ENCODE assay signal across 14 mouse cellular contexts in genomic region chr10:83134896-83135295, GRCm38 (mm10).
A peak's percentile ranks its signal among the peaks of the same experiment; 100 is the strongest.
DNase-seq lines count a peak whose midpoint lies in the region; ATAC-seq and TF ChIP-seq lines count a peak whose summit lies in the region.
"Had no signal": no experiment of that assay in that cellular context is flagged by ENCODE, and none has a peak within 500 bp of the region (broad histone marks: within the 10 kb centered on the region; RNA-seq: fewer than 3 reads in every experiment).

No protein-coding gene starts in this region.

- ATAC-seq in intestine, embryonic 14.5 days (replicated peaks; ENCODE audit: low FRiP score, low TSS enrichment, low read depth): peak; percentile 52; the same call in 1 of the 2 replicates
- no peak for ATAC-seq in intestine, postnatal 0 days
- ATAC-seq in embryonic facial prominence, embryonic 11.5 days (replicated peaks; ENCODE audit: insufficient number of reproducible peaks, low FRiP score, low TSS enrichment, low read depth): 0 out of 2 replicates have a peak, but pooled peaks have one; percentile 11
- 0 out of 2 replicates have a peak, but pooled peaks have one; percentile 27 for ATAC-seq in intestine, embryonic 15.5 days

- no peak for TF ChIP-seq POLR2A in myocyte (IDR thresholded peaks at IDR 0.05; ENCODE audit: insufficient read length, low read depth)

- 22% methylated on average over 10 of the region's 10 CpGs for WGBS in intestine, embryonic 14.5 days
- WGBS in intestine, postnatal 0 days: 36% methylated on average over 10 of the region's 10 CpGs
- 22% methylated on average over 10 of the region's 10 CpGs for WGBS in embryonic facial prominence, embryonic 11.5 days
- WGBS in intestine, embryonic 15.5 days: 28% methylated on average over 10 of the region's 10 CpGs

- intact Hi-C loops in heart, postnatal 14 days (cut with DNase I): no loop called here

- no peaks in the 10 kb centered on the region for H3K79me2 ChIP-seq in myocyte (ENCODE audit: control insufficient read depth, insufficient read depth)

- no peak overlapping the region for H3K4me2 ChIP-seq in intestine, embryonic 14.5 days (ENCODE audit: low read length)
- H3K4me2 ChIP-seq in intestine, postnatal 0 days (replicated peaks; ENCODE audit: low read depth): no peak overlapping the region
- H3K4me2 ChIP-seq in embryonic facial prominence, embryonic 11.5 days (ENCODE audit: low read depth, low read length): no peak overlapping the region; the same call in 1 of the 2 replicates
- H3K4me2 ChIP-seq in intestine, embryonic 15.5 days (replicated peaks): no peak overlapping the region
- no peak overlapping the region for H3K4me2 ChIP-seq in myocyte (ENCODE audit: low read depth)
- H3K4me2 ChIP-seq: heart, embryonic 12.5 days had no signal

- no peak for DNase-seq in intestine, embryonic 14.5 days (ENCODE audit: low spot score)
- peak; percentile 30 for DNase-seq in embryonic facial prominence, embryonic 11.5 days (ENCODE audit: low spot score)
- no peak for DNase-seq in gastrocnemius, adult 8-10 months (ENCODE audit: low spot score in 2 of 2)
- no peak for DNase-seq in heart, postnatal 14 days
- DNase-seq in Muller cell, postnatal 12 days (ENCODE audit: inconsistent ontology term): no peak
- DNase-seq: adrenal gland, adult 8-10 months; kidney, adult 18-20 months; thymus, postnatal 14 days had no signal

- H3K27ac ChIP-seq in intestine, embryonic 14.5 days (ENCODE audit: low read depth): no peak overlapping the region
- no peak overlapping the region for H3K27ac ChIP-seq in intestine, postnatal 0 days (ENCODE audit: low read depth, low read length)
- no peak overlapping the region for H3K27ac ChIP-seq in embryonic facial prominence, embryonic 11.5 days (replicated peaks; ENCODE audit: low read depth, low read length)
- H3K27ac ChIP-seq in intestine, embryonic 15.5 days: no peak overlapping the region
- H3K27ac ChIP-seq: liver, embryonic 14.5 days; macrophage had no signal

- no peaks in the 10 kb centered on the region for H3K27me3 ChIP-seq in intestine, embryonic 14.5 days (replicated peaks; ENCODE audit: control insufficient read depth, insufficient read depth, low read length)
- H3K27me3 ChIP-seq in intestine, postnatal 0 days (replicated peaks; ENCODE audit: control insufficient read depth, insufficient read depth, low read length): no peaks in the 10 kb centered on the region
- H3K27me3 ChIP-seq in embryonic facial prominence, embryonic 11.5 days (ENCODE audit: control insufficient read depth, insufficient read depth, low read length): no peaks in the 10 kb centered on the region
- no peaks in the 10 kb centered on the region for H3K27me3 ChIP-seq in intestine, embryonic 15.5 days (replicated peaks)
- no peaks in the 10 kb centered on the region for H3K27me3 ChIP-seq in myocyte (ENCODE audit: control insufficient read depth, insufficient read depth, insufficient read length)
- H3K27me3 ChIP-seq: heart, embryonic 12.5 days had no signal

- H3ac ChIP-seq in myocyte (ENCODE audit: control insufficient read depth, insufficient read length): no peak overlapping the region

- TF ChIP-seq CTCF in intestine, postnatal 0 days (IDR thresholded peaks at IDR 0.05; ENCODE audit: low read depth): no peak

- no peaks in the 10 kb centered on the region for H3K9me3 ChIP-seq in intestine, embryonic 14.5 days (ENCODE audit: control insufficient read depth, low read length)
- no peaks in the 10 kb centered on the region for H3K9me3 ChIP-seq in intestine, postnatal 0 days (ENCODE audit: control insufficient read depth)
- H3K9me3 ChIP-seq in embryonic facial prominence, embryonic 11.5 days (replicated peaks; ENCODE audit: control insufficient read depth, low read length): no peaks in the 10 kb centered on the region
- no peaks in the 10 kb centered on the region for H3K9me3 ChIP-seq in intestine, embryonic 15.5 days
- H3K9me3 ChIP-seq: heart, embryonic 12.5 days had no signal

- peaks cover 8% of the 10 kb centered on the region for H3K4me1 ChIP-seq in intestine, embryonic 14.5 days (replicated peaks; ENCODE audit: control insufficient read depth, insufficient read depth, low read length)
- no peaks in the 10 kb centered on the region for H3K4me1 ChIP-seq in intestine, postnatal 0 days (replicated peaks; ENCODE audit: control insufficient read depth, insufficient read depth, low read length)
- no peaks in the 10 kb centered on the region for H3K4me1 ChIP-seq in embryonic facial prominence, embryonic 11.5 days (ENCODE audit: control insufficient read depth, insufficient read depth, low read length)
- H3K4me1 ChIP-seq in intestine, embryonic 15.5 days (replicated peaks): 0 out of 2 replicates have a peak, but pooled peaks cover 9% of the 10 kb centered on the region

- no peaks in the 10 kb centered on the region for H3K36me3 ChIP-seq in intestine, embryonic 14.5 days (ENCODE audit: control insufficient read depth, insufficient read depth, low read length)
- H3K36me3 ChIP-seq in intestine, postnatal 0 days (ENCODE audit: control insufficient read depth, insufficient read depth): no peaks in the 10 kb centered on the region
- H3K36me3 ChIP-seq in embryonic facial prominence, embryonic 11.5 days (replicated peaks; ENCODE audit: control insufficient read depth, insufficient read depth, low read depth, low read length): no peaks in the 10 kb centered on the region
- no peaks in the 10 kb centered on the region for H3K36me3 ChIP-seq in intestine, embryonic 15.5 days
- H3K36me3 ChIP-seq in myocyte (ENCODE audit: control insufficient read depth, insufficient read depth): no peaks in the 10 kb centered on the region
- H3K36me3 ChIP-seq: heart, embryonic 12.5 days had no signal

- no peak overlapping the region for H3K4me3 ChIP-seq in intestine, embryonic 14.5 days (ENCODE audit: low read depth, low read length)
- H3K4me3 ChIP-seq in intestine, postnatal 0 days (ENCODE audit: low read depth, low read length): no peak overlapping the region
- H3K4me3 ChIP-seq in embryonic facial prominence, embryonic 11.5 days (ENCODE audit: low read depth, low read length): no peak overlapping the region
- H3K4me3 ChIP-seq in intestine, embryonic 15.5 days (replicated peaks): no peak overlapping the region
- no peak overlapping the region for H3K4me3 ChIP-seq in myocyte
- H3K4me3 ChIP-seq: heart, embryonic 12.5 days had no signal

- no peak overlapping the region for H3K9ac ChIP-seq in intestine, embryonic 14.5 days (ENCODE audit: low read length)
- no peak overlapping the region for H3K9ac ChIP-seq in intestine, postnatal 0 days (ENCODE audit: low read depth, low read length)
- H3K9ac ChIP-seq in embryonic facial prominence, embryonic 11.5 days (replicated peaks; ENCODE audit: low read length): 0 out of 2 replicates have a peak overlapping the region, but pooled peaks have one; percentile 18
- no peak overlapping the region for H3K9ac ChIP-seq in intestine, embryonic 15.5 days
- H3K9ac ChIP-seq: heart, embryonic 12.5 days; liver, embryonic 14.5 days had no signal

TF ChIP-seq in myocyte, 11 proteins besides CTCF, POLR2A, EP300 and RAD21:
- TF ChIP-seq MYOD1 (IDR thresholded peaks at IDR 0.05; ENCODE audit: control insufficient read depth in 1 of 3, insufficient read length in 2 of 3, low read depth in 2 of 3) (peak in 2 of 3 experiments; percentile 60 to 82), USF1 (IDR thresholded peaks at IDR 0.05; ENCODE audit: low read depth) (no peak), TCF12 (IDR thresholded peaks at IDR 0.05; ENCODE audit: insufficient read depth, poor library complexity, severe bottlenecking) (no peak), REST (IDR thresholded peaks at IDR 0.05; ENCODE audit: insufficient read depth, insufficient read length) (no peak), SRF (IDR thresholded peaks at IDR 0.05; ENCODE audit: control insufficient read depth, insufficient read length, low read depth) (no peak), MYOG (IDR thresholded peaks at IDR 0.05; ENCODE audit: control insufficient read depth in 1 of 3, insufficient read depth in 1 of 3, insufficient read length in 2 of 3, low read depth in 2 of 3) (peak in 2 of 3 experiments; percentile 49 to 62), TCF3 (IDR thresholded peaks at IDR 0.05; ENCODE audit: insufficient read length, low read depth) (no peak), CEBPB (IDR thresholded peaks at IDR 0.05; ENCODE audit: insufficient read depth, poor library complexity, severe bottlenecking) (no peak)
TF ChIP-seq in myocyte: peak in this region for 2.
